Mouse (Mus musculus) v-Abl transformed pro-B cells (cell line): ENCODE measurements around the gene Tpst2.

Experiments
- in situ Hi-C, 2 experiments: fragments of 400-800 bp; cut with MboI; formaldehyde crosslinking; loops; one replicate each; pipeline ENCODE4 v1.15.1; 2025; ENCODE audit not compliant: unreplicated experiment in 2 of 2

The Tpst2 gene

GRCm38 (mm10) chr5:112349169-112349568 lies 72.7 kb downstream of the Tpst2 start:
- in situ Hi-C loops = loop anchor here (10.0 to 25.0 kb wide), 2 partner anchors 76 to 1012 kb away; partner anchors contain the start of gene Pitpnb (in 1 of the 2)

GRCm38 (mm10) chr5:112355493-112355892 lies 79.0 kb downstream of the Tpst2 start:
- in situ Hi-C loops = loop anchor here in 1 of 2 experiments (25.0 kb wide), 1 partner anchor 968 kb away; no protein-coding TSS in a partner anchor

- in situ Hi-C loops = loop anchor here in 1 of 2 experiments (25.0 kb wide), 1 partner anchor 969 kb away; no protein-coding TSS in a partner anchor
These were observed 79.4 kb downstream of the Tpst2 start, which contains the start of gene Gm6583 for GRCm38 (mm10) chr5:112355910-112356309. Gene Gm6583, minus strand, starts transcription at chr5:112356033.

- in situ Hi-C loops = loop anchor here in 1 of 2 experiments (25.0 kb wide), 1 partner anchor 969 kb away; no protein-coding TSS in a partner anchor
These were observed 79.8 kb downstream of the Tpst2 start for GRCm38 (mm10) chr5:112356322-112356721.

GRCm38 (mm10) chr5:112359520-112359919 lies 83.0 kb downstream of the Tpst2 start:
- in situ Hi-C loops = loop anchor here in 1 of 2 experiments (25.0 kb wide), 1 partner anchor 972 kb away; no protein-coding TSS in a partner anchor

GRCm38 (mm10) chr5:112360077-112360476 lies 83.6 kb downstream of the Tpst2 start:
- in situ Hi-C loops = loop anchor here in 1 of 2 experiments (25.0 kb wide), 1 partner anchor 973 kb away; no protein-coding TSS in a partner anchor

GRCm38 (mm10) chr5:112364184-112364797 lies 87.8 kb downstream of the Tpst2 start:
- in situ Hi-C loops = loop anchor here in 1 of 2 experiments (25.0 kb wide), 1 partner anchor 977 kb away; no protein-coding TSS in a partner anchor
